Mouse (Mus musculus) kidney, adult 2 months (tissue): ENCODE measurements around the gene Lactb.

ENCODE experiments used
- CTCF ChIP-seq: fragments of 200-500 bp; conservative IDR thresholded peaks from 2 replicates; pipeline ENCODE4 v1.5.1; 2011; ENCODE audit warnings: low read depth, mild to moderate bottlenecking, control low read depth, low read length, moderate library complexity, mixed read lengths; ENCODE audit not compliant: insufficient read depth, insufficient read length
- POLR2A ChIP-seq: fragments of 200-500 bp; IDR thresholded peaks from one replicate; pipeline ENCODE4 v1.6.1; 2011; ENCODE audit warnings: low read depth, low read length, control low read depth

GRCm38 (mm10) chr9:66978468-66978867, 3.2 kb upstream of the Lactb start:
- TF ChIP-seq CTCF (no peak), POLR2A (no peak)
